Mouse (Mus musculus): ENCODE data around the gene Uxt.

DNA sequence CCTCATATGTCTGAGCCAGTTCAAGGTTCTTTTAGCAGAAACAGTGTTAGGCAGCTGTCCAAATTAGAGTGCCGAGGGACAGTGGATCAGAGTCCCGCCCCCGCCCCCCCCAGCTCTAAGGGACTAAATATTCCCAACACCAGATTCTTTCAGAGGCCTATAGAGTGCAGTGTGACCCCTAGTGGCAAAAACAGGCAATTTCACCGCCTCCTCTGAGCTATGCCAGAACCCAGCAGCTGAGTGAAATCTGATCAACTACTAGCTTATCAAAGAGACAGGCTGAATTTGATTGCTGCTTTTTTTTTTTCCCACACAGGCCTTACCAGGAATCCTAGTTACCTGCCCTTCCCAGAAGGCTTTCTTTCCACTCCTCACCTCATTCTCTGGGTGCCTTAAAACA lies 15.8 kb downstream of the Uxt start:
- no peak for TF ChIP-seq POLR2A (IDR thresholded peaks at IDR 0.05; ENCODE audit: borderline replicate concordance, control insufficient read depth, low read depth, low read length)
- TF ChIP-seq CTCF (IDR thresholded peaks at IDR 0.05; ENCODE audit: control insufficient read depth, insufficient read depth, low read length): peak; percentile 33; the same call in 1 of the 2 replicates

All from bone marrow, adult 2 months (tissue).